Mouse (Mus musculus) heart, embryonic 14.5 days (tissue): ENCODE measurements around the gene Mllt6. TPM values are rescaled to one million over a fixed set of nuclear protein-coding genes. Genes with fewer than 3 reads are reported as not detected.

Experiments used
- ATAC-seq: fragments of 200-750 bp; cut with Nextera tagmentation; 2 replicates; pipeline ENCODE4 v1.8.0; 2017; ENCODE audit warnings: low read depth, moderate TSS enrichment; ENCODE audit not compliant: insufficient number of reproducible peaks, insufficient read depth, low FRiP score
- H3K27ac ChIP-seq, 2 experiments: fragments of 200-500 bp in 1 of 2; fragments of 300-500 bp in 1 of 2; sonication (generic) in 1 of 2; replicated peaks in 1 of 2; 2 replicates each; pipeline ENCODE4 v1.5.1; 2012 to 2014; ENCODE audit warnings: low read depth in 2 of 2, low read length in 2 of 2, control low read depth in 1 of 2, mild to moderate bottlenecking in 1 of 2, mixed read lengths in 1 of 2; ENCODE audit not compliant: control insufficient read depth in 1 of 2, insufficient read depth in 1 of 2
- H3K27me3 ChIP-seq: fragments of 300-500 bp; sonication (generic); 2 replicates; pipeline ENCODE4 v1.6.1; 2014; ENCODE audit warnings: mild to moderate bottlenecking, low read length, control low read depth; ENCODE audit not compliant: control insufficient read depth, insufficient read depth
- H3K36me3 ChIP-seq: fragments of 300-500 bp; sonication (generic); 2 replicates; pipeline ENCODE4 v1.6.1; 2014; ENCODE audit warnings: mild to moderate bottlenecking, control low read depth, low read length, mixed read lengths; ENCODE audit not compliant: control insufficient read depth, insufficient read depth
- H3K4me1 ChIP-seq, 2 experiments: fragments of 200-500 bp in 1 of 2; fragments of 300-500 bp in 1 of 2; sonication (generic) in 1 of 2; 2 replicates each; pipeline ENCODE4 v1.6.1; 2012 to 2014; ENCODE audit warnings: low read length in 2 of 2, control low read depth in 1 of 2, mixed read lengths in 1 of 2; ENCODE audit not compliant: control insufficient read depth in 2 of 2, insufficient read depth in 2 of 2
- H3K4me2 ChIP-seq: fragments of 300-500 bp; sonication (generic); 2 replicates; pipeline ENCODE4 v1.6.1; 2014; ENCODE audit warnings: mild to moderate bottlenecking, low read length
- H3K4me3 ChIP-seq, 2 experiments: fragments of 200-500 bp in 1 of 2; fragments of 300-500 bp in 1 of 2; sonication (generic) in 1 of 2; 2 replicates each; pipeline ENCODE4 v1.5.1; 2012 to 2014; ENCODE audit warnings: low read length in 2 of 2, mild to moderate bottlenecking in 2 of 2, control low read depth in 1 of 2, low read depth in 1 of 2, moderate library complexity in 1 of 2; ENCODE audit not compliant: control insufficient read depth in 1 of 2, insufficient read depth in 1 of 2
- H3K9ac ChIP-seq: fragments of 300-500 bp; sonication (generic); 2 replicates; pipeline ENCODE4 v1.6.1; 2014; ENCODE audit warnings: mild to moderate bottlenecking, low read length
- H3K9me3 ChIP-seq: fragments of 300-500 bp; sonication (generic); 2 replicates; pipeline ENCODE4 v1.6.1; 2016; ENCODE audit warnings: low read length, control low read depth; ENCODE audit not compliant: control insufficient read depth
- WGBS: fragments of 180-500 bp; shearing (Covaris S2); extraction: QIAGEN DNeasy Blood & Tissue Kit; methylation state at CpG from one replicate; pipeline ENCODE4 v1.1.7; 2014; 5-methylcytosine and 5-hydroxymethylcytosine counted together
- polyA plus RNA-seq: library from polyadenylated mRNA; unstranded; fragments of >200 nt; fragmentation: Nextera tagmentation; extraction: Ambion mirVana; gene quantifications from 2 replicates; pipeline ENCODE4 v1.2.1, GENCODE M21; 2014

Gene Mllt6
- polyA plus RNA-seq, 1 experiment from 2014 or later: 3.2 TPM

DNA sequence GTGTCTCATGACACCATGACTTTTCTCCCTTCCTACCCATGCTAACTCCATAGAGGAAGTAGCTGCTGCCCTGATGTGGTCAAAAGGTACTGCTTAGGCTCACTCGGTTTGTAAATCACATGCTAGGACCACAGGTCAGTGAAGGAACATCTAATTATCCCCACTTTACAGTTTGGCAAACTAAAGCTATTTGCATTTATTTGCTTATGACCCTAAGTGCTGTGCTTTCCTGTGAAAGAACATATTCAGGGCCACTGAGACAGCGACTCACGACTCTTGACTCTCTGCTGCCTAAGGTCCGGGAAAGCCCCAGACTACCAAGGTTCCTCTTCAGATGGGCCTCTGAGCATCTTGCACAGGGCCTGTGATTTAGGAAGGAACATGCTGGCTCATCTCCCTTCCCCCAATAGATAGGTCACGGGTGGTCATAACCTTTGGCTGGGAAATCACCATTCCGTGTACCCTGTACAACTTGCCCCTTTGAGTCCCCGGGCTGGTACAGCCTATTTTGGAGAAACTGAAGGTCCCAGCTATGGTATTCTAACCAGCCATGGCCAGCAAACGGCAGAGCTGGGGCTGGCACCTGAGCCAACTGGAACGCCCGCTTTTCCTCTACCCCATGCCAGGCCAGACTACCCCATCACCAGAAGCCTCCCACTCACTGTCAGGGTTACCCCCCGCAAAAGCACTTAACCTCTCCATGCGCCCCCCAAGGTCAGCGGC lies 3.8 kb upstream of the Mllt6 start:
- Histone ChIP-seq H3K27ac (peak overlapping the region; percentile 75 to 92), H3K4me1 (peaks cover 35 to 43% of the 10 kb centered on the region in 2 experiments), H3K36me3 (no peaks in the 10 kb centered on the region), H3K9me3 (no peaks in the 10 kb centered on the region), H3K27me3 (no peaks in the 10 kb centered on the region), H3K9ac (peak overlapping the region; percentile 96), H3K4me3 (peak overlapping the region; percentile 81 to 83), H3K4me2 (peak overlapping the region; percentile 86)
- WGBS: 9% methylated on average over 13 of the region's 13 CpGs
- no peak for ATAC-seq

DNA sequence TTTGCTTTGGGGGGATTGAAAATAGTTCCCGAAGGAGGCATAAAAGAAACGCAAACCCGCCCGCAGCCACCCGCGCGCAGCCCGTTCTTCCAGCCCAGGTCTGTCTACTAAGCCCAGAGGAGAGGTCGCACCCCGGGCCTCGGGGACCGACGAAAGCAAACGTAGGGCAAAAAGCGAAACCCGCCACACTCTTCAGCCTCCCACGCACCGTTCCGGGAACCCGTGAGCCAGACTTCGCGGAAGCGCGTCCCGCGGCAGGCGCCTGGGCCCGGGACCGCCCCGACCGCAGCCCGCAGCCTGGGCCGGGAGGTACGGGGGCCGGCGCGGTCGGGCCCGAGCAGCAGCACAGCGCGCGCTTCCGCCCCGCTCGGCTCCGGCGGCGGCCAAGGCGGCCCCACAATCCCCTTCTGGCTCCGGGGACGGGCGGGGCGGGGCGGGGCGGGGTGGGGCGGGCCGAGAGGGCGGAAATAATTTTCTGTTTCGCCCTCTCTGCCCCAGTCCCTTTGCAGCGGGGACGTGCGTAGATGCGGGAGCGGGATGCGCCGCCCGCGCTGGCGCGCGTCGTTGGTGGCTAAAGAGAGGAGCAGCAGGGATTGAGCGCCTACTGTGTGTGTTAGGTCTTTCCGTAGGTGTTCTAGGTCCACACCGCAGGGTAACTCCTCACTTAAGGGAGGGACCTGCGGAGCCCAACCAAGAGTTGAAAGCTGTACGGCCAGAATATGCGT lies 3.1 kb upstream of the Mllt6 start:
- Histone ChIP-seq H3K4me1 (peaks cover 39 to 48% of the 10 kb centered on the region in 2 experiments), H3K9me3 (no peaks in the 10 kb centered on the region), H3K4me3 (peak overlapping the region; percentile 81 to 83), H3K9ac (peak overlapping the region; percentile 96), H3K27me3 (no peaks in the 10 kb centered on the region), H3K4me2 (peak overlapping the region; percentile 86), H3K36me3 (peaks cover under 1% of the 10 kb centered on the region; the same call in 1 of the 2 replicates), H3K27ac (peak overlapping the region; percentile 90 to 92)
- under 1% methylated on average over 67 of the region's 78 CpGs for WGBS
- ATAC-seq: peak; percentile 73

DNA sequence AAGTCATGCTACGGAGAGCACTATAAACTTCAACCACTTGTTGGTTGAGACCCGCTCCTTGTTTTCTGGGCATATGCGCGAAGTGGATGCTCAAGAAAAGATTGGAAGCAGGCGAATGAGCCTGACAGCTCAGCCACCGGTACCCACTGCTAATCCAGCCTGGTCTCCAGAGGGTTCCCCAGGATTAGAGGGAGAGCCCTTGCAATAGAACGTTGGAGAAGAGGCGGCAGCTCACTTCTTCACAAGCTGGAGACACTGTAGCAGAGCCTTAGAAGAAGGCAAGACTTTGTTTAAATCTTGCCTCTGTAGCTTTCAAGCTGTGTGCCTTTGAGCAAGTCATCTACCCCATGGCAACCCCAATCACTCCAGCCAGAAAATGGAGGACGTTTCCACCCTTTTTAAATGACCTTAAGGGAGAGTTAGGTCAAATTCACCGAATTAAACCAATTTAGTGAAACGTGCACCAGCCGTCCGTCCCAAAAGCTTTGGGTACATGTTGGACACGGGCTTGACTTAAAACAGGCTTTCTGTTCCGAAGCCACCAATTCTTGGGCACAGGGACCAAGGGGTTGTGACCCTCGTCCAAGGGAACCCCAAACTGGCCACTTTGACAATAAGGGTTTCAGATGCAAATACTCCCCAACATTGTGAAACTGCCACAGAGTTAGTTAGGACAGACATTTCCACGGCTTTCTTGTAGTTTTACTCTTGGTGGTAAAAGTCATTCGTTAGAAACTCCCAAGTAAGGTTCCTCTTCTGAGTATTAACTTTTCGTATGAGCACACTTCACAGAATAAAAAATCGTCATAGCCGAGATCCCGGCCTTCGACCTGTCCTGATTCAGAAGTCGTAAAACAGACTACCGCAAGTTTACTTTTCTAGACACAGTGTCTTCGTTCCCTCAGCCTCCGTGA lies 2.2 kb upstream of the Mllt6 start:
- Histone ChIP-seq H3K4me3 (peak overlapping the region; percentile 81 to 90), H3K9ac (peak overlapping the region; percentile 96), H3K27ac (peak overlapping the region; percentile 90 to 92), H3K27me3 (no peaks in the 10 kb centered on the region), H3K36me3 (peaks cover 8% of the 10 kb centered on the region), H3K9me3 (no peaks in the 10 kb centered on the region), H3K4me1 (peaks cover 39 to 48% of the 10 kb centered on the region in 2 experiments), H3K4me2 (peak overlapping the region; percentile 86)
- 8% methylated on average over 27 of the region's 27 CpGs for WGBS
- ATAC-seq: no peak

DNA sequence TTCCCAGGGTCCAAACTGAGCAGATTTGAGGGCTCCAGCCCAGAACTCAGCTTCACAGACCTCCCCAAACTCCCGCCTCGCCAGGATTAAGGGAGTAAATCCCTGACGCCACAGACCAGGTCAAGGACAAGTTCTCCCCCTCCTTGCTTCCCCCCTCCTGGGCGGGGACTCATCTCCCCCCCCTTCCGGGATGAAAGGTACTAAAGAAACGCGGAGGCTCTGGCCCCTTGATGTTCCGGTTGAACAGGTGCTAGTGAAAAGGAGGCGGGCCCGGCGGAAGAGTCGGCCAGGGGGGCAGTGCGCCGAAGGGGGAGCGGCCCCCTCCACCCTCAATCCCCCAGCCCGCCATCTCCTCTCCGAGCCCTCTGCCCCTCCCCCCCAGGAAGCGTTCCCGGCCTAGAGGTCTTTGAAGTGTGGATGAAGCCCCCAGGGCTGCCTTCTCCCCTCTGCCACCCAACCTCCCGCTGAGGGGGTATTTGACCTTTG lies 1.5 kb upstream of the Mllt6 start:
- no peak for ATAC-seq
- Histone ChIP-seq H3K9me3 (no peaks in the 10 kb centered on the region), H3K9ac (peak overlapping the region; percentile 95), H3K4me1 (peaks cover 36 to 43% of the 10 kb centered on the region in 2 experiments), H3K36me3 (peaks cover 15% of the 10 kb centered on the region), H3K27me3 (no peaks in the 10 kb centered on the region), H3K4me2 (peak overlapping the region; percentile 86), H3K4me3 (peak overlapping the region; percentile 73 to 90), H3K27ac (peak overlapping the region; percentile 90 to 92)
- WGBS: under 1% methylated on average over 20 of the region's 20 CpGs

DNA sequence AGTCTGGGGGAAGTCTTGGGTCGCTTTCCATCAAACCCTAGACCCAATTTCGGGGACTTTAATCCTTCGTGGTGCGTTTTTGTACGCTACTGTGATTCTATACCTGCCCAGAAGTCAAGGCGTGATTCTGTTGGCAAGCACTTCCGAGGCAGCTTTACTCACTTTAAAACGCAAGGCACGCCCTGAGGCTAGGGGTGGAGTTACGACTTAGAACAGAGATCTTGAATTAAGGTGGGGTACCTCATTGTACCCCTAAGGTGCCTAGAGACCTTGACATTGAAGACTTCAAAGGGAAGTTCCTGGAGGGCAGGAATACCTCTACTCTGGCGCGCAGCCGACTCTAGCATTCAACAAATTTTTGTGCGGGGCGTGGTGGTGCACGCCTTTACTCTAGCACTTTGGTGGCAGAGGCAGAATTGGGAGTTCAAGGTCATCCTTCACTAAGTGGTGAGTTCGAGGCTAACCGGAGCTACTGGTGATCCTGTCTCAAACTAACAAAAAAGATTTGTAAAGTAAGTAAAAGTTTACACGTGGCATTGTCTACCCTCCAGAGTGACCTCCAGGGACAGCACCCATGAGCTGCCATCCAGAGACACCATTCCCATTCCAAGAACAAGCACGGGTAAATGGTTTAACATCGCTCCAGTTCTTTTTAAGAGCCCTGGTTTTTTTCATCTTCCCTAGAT lies 864 bp upstream of the Mllt6 start:
- Histone ChIP-seq H3K9ac (peak overlapping the region; percentile 95), H3K4me3 (peak overlapping the region; percentile 73 to 90), H3K4me2 (peak overlapping the region; percentile 86), H3K27me3 (no peaks in the 10 kb centered on the region), H3K9me3 (no peaks in the 10 kb centered on the region), H3K36me3 (peaks cover 22% of the 10 kb centered on the region), H3K27ac (peak overlapping the region; percentile 90 to 92), H3K4me1 (peaks cover 32 to 37% of the 10 kb centered on the region in 2 experiments)
- WGBS: 2% methylated on average over 21 of the region's 21 CpGs
- no peak for ATAC-seq

DNA sequence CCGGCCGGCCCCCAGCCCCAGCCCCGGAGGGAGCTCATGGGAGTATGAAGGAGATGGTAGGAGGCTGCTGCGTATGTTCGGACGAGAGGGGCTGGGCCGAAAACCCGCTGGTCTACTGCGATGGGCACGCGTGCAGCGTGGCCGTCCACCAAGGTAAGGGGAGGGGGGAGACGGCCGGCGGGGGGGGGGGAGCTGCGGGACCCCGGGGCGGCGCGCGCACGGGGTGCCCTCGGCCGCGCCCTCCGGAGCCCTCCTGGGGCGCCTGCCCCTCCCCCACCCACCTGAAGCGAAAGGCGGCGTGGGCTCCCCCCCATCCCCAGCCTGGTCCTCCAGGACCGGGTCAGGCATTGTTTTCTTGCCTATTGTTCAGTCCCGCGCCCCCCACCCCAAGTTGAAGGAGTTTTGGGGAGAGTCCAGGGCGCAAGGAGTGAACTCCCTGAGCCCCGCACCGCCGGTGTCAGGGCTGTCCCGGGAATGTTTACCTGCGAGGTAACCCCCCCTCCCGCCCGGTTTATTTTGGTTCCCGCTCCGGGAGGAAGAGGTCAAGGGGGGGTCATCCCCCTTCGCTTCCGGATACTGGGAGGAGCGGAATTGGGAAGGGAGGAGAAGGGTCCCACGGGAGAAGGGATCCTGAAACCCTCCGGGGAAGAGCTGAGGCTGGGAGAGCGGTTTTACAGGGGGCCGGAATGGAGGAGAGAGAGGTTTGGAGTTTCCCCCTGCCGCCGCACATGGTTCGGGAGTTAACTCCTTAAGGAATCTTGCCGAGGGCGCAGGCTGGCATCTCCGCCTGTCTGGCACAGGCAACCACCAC lies 519 bp downstream of the Mllt6 start:
- Histone ChIP-seq H3K27me3 (no peaks in the 10 kb centered on the region), H3K4me2 (peak overlapping the region; percentile 86), H3K4me3 (peak overlapping the region; percentile 73 to 90), H3K36me3 (peaks cover 36% of the 10 kb centered on the region), H3K27ac (peak overlapping the region; percentile 53 to 92), H3K9ac (peak overlapping the region; percentile 95), H3K4me1 (peaks cover 38 to 45% of the 10 kb centered on the region in 2 experiments), H3K9me3 (no peaks in the 10 kb centered on the region)
- WGBS: under 1% methylated on average over 40 of the region's 57 CpGs
- ATAC-seq: 0 out of 2 replicates have a peak, but pooled peaks have one; percentile 15
